Mouse (Mus musculus) frontal cortex, adult 2 months (tissue): ENCODE results near the gene Eif4ebp2. TPM values are rescaled to one million over a fixed set of nuclear protein-coding genes. Genes with fewer than 3 reads are reported as not detected.

Experiments
- DNase-seq, 2 experiments: peaks; one replicate each; pipeline ENCODE4 v3.0.0; 2022; ENCODE audit warnings: low spot score in 1 of 2; ENCODE audit errors: extremely low spot score in 1 of 2
- polyA plus RNA-seq: library from polyadenylated mRNA; depleted of rRNA; stranded (reverse); fragments of >200 nt; gene quantifications from 2 replicates; pipeline ENCODE4 v1.2.3, GENCODE M21; 2012

Gene Eif4ebp2
- polyA plus RNA-seq, 1 experiment: 27.3 TPM

- no peak for DNase-seq
Measured at GRCm38 (mm10) chr10:61422861-61423260, 29.6 kb downstream of the Eif4ebp2 start.

DNA sequence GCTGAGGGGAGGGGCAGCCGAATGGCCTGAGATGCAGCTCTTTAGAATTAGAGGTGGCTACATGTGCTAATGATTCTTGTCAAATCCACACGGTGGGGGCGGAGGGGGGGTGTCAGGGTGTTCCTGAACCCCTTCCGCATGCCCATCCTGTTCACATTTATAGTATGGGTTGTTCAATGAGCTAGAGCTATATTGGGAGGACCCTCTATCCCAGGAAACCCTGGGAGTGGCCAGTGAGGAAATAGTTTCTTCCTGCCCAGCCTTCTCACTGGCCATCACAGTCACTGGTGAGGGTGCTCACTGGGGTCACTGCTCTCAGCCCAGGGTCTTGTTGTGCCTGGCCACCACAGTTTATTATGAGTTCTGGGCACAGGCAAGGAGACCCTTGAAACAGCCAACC is 32.5 kb downstream of the Eif4ebp2 start:
- no peak for DNase-seq

DNA sequence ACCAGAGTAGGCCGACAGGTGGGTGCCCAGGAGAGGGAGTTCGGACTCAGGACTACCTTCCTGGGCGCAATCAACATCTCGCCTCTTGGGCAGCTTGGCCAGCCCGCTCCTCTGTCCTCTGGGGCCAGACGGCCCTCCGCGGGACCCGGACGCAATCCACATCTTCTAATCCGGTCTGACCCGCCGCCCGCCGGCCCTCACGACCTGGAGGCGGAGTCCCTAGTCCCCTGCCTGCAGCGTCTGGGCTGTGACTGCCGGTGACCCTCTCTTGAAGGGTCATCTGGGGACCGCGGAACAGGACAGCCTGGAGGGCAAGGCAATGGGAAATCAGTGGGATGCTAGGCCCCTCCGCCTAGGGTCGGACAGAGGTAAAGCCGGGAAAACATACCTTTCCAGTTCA is 33.3 kb downstream of the Eif4ebp2 start:
- no peak for DNase-seq

DNA sequence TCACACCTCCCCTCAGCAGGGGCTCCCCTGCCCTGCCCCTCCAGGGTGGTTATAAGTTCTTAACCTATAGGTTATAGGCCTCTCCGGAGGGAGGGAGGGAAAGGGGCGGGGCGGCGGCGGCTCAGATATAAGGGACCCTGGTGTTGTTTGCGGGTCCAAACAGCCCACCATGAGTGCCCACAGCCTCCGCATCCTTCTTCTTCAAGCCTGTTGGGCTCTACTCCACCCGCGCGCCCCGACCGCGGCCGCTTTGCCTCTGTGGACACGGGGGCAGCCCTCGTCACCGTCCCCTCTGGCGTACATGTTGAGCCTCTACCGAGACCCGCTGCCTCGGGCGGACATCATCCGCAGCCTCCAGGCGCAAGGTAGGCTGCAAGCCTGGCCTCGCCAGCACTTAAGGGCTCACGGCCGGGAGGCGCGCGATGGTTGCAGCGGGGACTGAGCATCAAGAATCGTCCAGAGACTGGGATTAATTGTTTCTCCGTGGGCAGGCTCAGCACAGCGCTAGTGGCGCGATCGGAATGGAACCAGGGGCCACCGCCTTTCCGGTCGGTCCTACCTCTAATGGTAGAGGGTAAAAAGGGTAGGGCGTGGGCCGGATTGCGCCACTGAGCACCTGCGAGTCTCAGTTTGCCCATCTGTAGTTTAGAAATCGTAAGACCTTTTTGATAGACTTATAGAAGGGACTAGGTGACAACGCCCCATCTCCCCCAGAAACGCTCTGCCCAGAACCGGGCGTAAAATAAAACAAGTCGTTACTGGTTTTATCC is 34.1 kb downstream of the Eif4ebp2 start:
- DNase-seq: no peak

DNA sequence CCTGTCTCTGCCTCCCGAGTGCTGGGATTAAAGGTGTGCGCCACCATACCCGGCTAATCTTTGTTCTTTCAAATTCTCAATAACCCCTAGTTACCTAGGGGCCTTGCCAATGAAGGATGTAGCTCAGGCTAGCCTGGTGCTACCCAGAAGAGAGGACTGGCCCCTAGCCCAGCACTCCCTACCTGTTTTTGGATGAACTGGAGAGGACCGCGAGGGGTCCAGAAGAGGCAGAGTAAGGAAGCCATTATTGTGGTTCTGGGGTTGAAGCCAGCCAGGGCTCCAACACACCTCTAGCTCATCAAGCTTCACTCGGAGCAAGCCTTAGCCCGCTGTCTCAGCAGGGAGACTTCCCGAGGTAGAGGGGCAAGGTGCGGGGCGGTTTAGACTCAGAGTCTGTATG is 34.8 kb downstream of the Eif4ebp2 start, which contains the start of gene Nodal:
Nodal (plus strand) TSS at position 301 of the 400 bp plus-strand sequence.
- DNase-seq: no peak

GRCm38 (mm10) chr10:61417046-61417445 is 35.4 kb downstream of the Eif4ebp2 start:
- no peak for DNase-seq

DNA sequence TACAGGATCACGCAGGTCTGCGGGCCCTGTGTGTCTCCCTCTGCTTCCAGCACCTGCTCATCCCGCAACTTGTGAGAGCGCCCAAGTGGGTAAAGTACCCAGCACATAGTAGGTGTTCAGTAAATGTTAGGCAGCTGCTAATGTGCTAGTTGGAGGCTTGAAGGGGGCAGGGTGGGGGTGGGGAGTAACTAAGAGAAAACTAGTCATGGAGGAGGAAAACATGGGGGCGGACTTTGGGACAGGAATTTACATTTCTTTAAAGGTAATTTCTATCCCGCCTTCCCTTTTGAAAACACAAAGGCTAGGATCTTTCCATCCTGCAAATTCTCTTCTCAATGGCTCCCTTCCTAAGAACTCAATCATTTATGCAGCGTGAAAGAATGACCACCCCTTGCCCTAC is 35.9 kb downstream of the Eif4ebp2 start:
- DNase-seq: no peak

GRCm38 (mm10) chr10:61415890-61416289 is 36.6 kb downstream of the Eif4ebp2 start:
- DNase-seq: no peak

DNA sequence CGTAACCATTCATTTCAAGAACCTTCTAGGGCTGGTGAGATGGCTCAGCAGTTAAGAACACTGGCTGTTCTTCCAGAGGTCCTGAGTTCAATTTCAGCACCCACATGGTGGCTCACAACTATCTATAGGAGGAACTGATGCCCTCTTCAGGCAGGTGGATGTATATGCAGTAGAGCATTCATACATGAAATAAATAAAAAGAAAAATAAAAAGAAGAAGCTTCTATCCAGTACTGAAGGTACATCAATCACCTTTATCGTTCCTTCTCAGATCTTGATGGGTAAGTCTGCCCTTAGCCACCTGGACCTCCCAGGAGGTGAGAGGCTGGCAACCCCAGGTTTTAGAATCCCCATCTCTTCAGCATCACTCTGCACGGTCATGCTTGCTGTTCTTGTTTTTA is 37.2 kb downstream of the Eif4ebp2 start:
- no peak for DNase-seq

- no peak for DNase-seq
Measured at GRCm38 (mm10) chr10:61412910-61413625, 39.4 kb downstream of the Eif4ebp2 start.

DNA sequence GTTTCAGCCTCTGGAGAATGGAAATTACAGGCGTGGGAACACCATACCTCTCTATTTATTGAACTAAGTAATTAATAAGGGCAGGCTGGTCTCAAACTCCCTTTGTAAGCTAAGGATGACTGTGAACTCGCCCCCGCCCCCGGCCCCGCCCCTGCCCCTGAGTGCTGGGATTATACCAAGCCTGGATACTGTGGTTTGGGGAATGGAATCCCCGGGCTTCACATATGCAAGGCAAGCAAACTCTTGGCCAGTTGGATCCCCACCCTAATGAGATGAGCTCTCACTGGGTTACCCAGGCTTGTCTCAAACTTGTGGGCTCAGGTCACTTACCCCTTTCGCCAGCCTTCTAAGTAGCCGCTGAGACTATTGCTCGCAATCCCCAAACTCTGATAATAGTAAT is 42.3 kb downstream of the Eif4ebp2 start:
- no peak for DNase-seq

DNA sequence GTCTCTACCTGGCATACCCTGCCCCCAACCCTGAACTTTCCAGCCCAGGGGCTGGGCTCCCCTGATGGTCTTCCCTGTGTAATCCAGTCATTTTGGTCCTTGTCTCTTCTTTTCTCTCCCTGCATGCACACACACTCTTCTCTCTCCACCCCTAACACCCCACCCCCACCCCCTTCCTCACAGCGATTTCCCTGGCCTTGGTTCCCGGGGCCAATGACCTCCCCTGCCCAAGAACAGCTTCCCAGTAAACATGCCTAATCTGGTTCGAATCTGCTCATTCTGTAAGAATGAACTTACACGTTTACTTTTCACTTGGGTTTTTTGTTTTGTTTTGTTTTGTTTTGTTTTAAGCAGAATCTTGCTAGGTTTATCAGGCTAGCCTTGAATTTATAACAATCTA is 42.7 kb downstream of the Eif4ebp2 start:
- DNase-seq: no peak

DNA sequence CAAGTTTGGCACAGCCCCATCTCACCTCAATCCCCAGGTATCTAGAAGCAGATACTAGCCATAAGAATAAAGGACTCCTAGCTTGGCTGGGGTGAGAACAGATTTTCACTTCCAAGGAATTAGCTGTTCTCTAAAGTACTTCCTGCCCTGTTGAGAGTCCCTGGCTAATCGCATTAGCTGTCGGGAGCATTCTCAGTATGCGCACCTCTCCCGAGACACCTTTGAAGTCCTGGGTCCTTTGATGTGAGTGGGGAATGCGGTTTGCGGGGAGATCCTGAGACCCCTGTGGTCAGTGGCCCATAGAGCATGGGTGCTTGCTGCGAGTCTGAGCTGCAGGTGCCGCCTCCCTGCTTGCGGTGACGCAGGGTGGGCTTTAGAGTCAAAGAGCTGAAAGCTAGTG is 46.5 kb downstream of the Eif4ebp2 start:
- no peak for DNase-seq

DNA sequence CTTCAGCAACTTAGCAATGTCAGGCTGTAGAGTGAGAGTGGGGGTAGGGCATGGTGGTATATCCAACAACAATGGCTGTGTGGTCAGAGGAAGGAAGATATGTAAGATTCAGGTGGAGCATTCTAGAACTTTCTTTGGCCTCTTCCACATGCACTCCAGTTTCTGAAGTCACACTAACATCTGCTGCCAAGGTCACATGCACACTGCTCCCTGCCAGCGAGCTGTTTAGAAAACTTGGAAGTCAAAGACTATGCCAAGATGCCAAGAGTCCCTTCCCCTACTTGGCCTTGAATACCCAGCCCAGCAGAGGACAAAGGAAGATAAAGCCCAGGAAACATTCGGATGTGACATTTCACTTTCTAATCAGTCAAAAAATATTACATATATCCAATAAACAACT is 49.5 kb downstream of the Eif4ebp2 start:
- DNase-seq: no peak

- DNase-seq: no peak
Measured at GRCm38 (mm10) chr10:61402480-61402879, 50.0 kb downstream of the Eif4ebp2 start.

- DNase-seq: no peak
Measured at GRCm38 (mm10) chr10:61400407-61400806, 52.1 kb downstream of the Eif4ebp2 start.

DNA sequence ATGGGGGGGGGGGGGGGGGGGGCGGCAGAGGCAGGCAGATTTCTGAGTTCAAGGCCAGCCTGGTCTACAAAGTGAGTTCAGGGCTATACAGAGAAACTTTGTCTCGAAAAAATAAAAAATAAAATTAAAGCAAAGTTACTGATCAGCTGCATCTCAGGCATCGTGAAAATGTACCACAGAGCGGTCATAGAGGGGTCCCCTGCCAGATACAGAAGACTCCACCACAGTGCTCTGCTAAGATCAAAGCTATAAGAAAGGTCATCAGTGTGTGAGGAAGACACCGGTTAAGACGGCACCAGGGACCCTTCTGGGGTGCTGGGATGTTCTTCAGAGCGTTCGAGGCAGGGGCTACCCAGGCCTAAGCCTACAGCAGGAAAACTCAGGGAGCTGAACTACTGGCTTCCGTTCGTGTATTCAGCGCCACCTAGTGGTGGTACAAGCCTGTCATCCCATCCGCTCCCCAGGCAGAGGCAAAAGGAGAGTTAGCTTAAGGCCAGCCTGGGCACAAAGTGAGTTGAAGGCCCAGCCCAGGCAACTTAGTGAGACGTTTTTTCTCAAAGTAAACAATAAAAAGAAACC is 53.2 kb downstream of the Eif4ebp2 start:
- peak in 1 of 2 experiments; percentile 79 for DNase-seq

- no peak for DNase-seq
Measured at GRCm38 (mm10) chr10:61398125-61398524, 54.3 kb downstream of the Eif4ebp2 start.

DNA sequence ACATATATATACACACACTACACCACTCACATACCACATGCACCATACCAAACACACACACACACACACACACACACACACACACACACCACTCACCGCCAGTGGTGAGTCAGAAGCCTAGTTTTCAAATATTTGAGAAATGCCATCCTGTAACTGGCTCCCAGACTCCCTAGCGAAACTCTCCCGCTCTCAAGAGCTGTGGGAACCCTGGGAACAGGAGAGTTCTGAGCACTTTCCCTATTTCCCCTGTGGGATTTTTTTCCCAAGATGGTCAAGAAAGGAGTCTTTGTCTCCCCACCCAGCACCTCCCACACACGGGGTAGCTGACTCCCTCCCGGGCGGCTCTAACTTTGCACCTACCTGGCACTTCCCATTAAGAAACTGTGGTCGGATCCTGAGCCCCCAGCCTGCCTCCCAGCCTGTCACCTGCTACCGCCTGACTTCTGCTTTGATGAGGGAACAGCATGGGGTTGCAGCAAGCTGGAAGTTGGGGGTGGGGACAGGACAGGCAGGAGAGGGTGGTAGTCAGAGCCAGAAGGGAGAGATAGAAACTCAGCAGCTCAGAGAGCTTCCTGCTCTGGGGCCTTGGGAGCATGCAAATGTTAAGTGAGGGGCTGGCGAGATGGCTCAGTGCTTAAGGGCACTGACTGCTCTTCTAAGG is 57.9 kb downstream of the Eif4ebp2 start:
- DNase-seq: peak in 1 of 2 experiments; percentile 25

DNA sequence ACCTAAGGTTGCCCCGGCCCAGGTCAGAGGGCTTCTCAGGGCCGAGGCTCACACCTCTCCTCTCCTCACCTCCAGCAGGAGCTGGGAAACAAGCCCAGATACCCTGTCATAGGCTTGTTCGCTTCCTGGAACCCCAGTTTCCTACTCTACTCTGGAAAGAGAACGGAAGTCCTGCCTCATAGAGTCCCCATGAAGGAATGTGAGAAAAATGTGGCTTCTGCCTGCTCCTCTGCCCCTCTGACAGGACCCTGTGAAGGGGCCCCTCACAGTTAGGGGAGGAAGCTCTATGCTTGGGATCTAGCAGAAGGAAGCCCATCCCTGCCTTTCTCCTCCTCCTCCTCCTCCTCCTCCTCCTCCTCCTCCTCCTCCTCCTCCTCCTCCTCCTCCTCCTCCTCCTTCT is 59.9 kb downstream of the Eif4ebp2 start:
- no peak for DNase-seq

GRCm38 (mm10) chr10:61390148-61390547 is 62.3 kb downstream of the Eif4ebp2 start:
- DNase-seq: no peak
